Mouse (Mus musculus) activated CD4-positive, CD25-positive, alpha-beta regulatory T cell, adult 9 weeks (primary cell): ENCODE measurements around the gene C130026I21Rik. TPM values are rescaled to one million over a fixed set of nuclear protein-coding genes. Genes with fewer than 3 reads are reported as not detected.

Source experiments
- polyA plus RNA-seq: library from polyadenylated mRNA; unstranded; fragments of 100-300 nt; shearing (Covaris generic); gene quantifications from one replicate; pipeline ENCODE4 v1.2.1, GENCODE M21; 2017

The C130026I21Rik gene
- 22.8 TPM for polyA plus RNA-seq

GRCm38 (mm10) chr1:85270466-85270865, at the start of gene C130026I21Rik:
C130026I21Rik (minus strand) TSS chr1:85270566.

GRCm38 (mm10) chr1:85109753-85110152, 160.6 kb downstream of the C130026I21Rik start, which contains the start of gene A530032D15Rik:
A530032D15Rik (minus strand) TSS chr1:85109853.

GRCm38 (mm10) chr1:85099864-85100263, 170.5 kb downstream of the C130026I21Rik start, which contains the start of gene Gm10553:
Gm10553 (plus strand) TSS chr1:85100164.

Other genes with a start within 250 kb of the C130026I21Rik start
- not detected for gene Gm10553, start 170.4 kb downstream of the C130026I21Rik start, polyA plus RNA-seq
- gene A530032D15Rik, start 160.7 kb downstream of the C130026I21Rik start, polyA plus RNA-seq: 0.61 TPM